Mouse (Mus musculus) liver, embryonic 11.5 days (tissue): ENCODE data around the gene H2-Ke6. TPM values are rescaled to one million over a fixed set of nuclear protein-coding genes. Genes with fewer than 3 reads are reported as not detected.
A peak's percentile ranks its signal among the peaks of the same experiment; 100 is the strongest.
"Not testable (repeated sequence)": the region's sequence is repeated elsewhere in the genome, so short reads cannot be mapped to it uniquely, and the experiment has no call there.

ENCODE experiments used
- ATAC-seq: fragments of 200-750 bp; cut with Nextera tagmentation; replicated peaks from 2 replicates; pipeline ENCODE4 v1.8.0; 2017; ENCODE audit warnings: moderate number of reproducible peaks, mild to moderate bottlenecking, moderate TSS enrichment, moderate library complexity; ENCODE audit not compliant: low FRiP score
- DNase-seq: peaks from one replicate; pipeline ENCODE4 v3.0.0-alpha.2; 2017; ENCODE audit warnings: low spot score
- H3K27ac ChIP-seq: fragments of 300-500 bp; sonication (generic); 2 replicates; pipeline ENCODE4 v1.5.1; 2014; ENCODE audit warnings: mild to moderate bottlenecking, low read depth, low read length, control low read depth
- H3K27me3 ChIP-seq: fragments of 300-500 bp; sonication (generic); replicated peaks from 2 replicates; pipeline ENCODE4 v1.6.1; 2014; ENCODE audit warnings: low read length, mixed read lengths; ENCODE audit not compliant: control insufficient read depth, insufficient read depth
- H3K36me3 ChIP-seq: fragments of 300-500 bp; sonication (generic); 2 replicates; pipeline ENCODE4 v1.6.1; 2014; ENCODE audit warnings: mild to moderate bottlenecking, low read length, moderate library complexity, mixed read lengths; ENCODE audit not compliant: control insufficient read depth, insufficient read depth
- H3K4me1 ChIP-seq: fragments of 300-500 bp; sonication (generic); replicated peaks from 2 replicates; pipeline ENCODE4 v1.6.1; 2014; ENCODE audit warnings: low read length, mixed read lengths; ENCODE audit not compliant: control insufficient read depth, insufficient read depth
- H3K4me2 ChIP-seq: fragments of 300-500 bp; sonication (generic); 2 replicates; pipeline ENCODE4 v1.6.1; 2014; ENCODE audit warnings: mild to moderate bottlenecking, control low read depth, moderate library complexity
- H3K4me3 ChIP-seq: fragments of 300-500 bp; sonication (generic); 2 replicates; pipeline ENCODE4 v1.5.1; 2014; ENCODE audit warnings: low read depth, low read length, control low read depth
- H3K9ac ChIP-seq: fragments of 300-500 bp; sonication (generic); 2 replicates; pipeline ENCODE4 v1.6.1; 2014; ENCODE audit warnings: low read depth, low read length, control low read depth
- H3K9me3 ChIP-seq: fragments of 300-500 bp; sonication (generic); 2 replicates; pipeline ENCODE4 v1.6.1; 2016; ENCODE audit warnings: low read length, inconsistent platforms, mixed read lengths; ENCODE audit not compliant: control insufficient read depth
- WGBS: fragments of 180-500 bp; shearing (Covaris S2); extraction: QIAGEN DNeasy Blood & Tissue Kit; methylation state at CpG from one replicate; pipeline ENCODE4 v1.1.7; 2014; 5-methylcytosine and 5-hydroxymethylcytosine counted together
- polyA plus RNA-seq: library from polyadenylated mRNA; unstranded; fragments of >200 nt; fragmentation: Nextera tagmentation; extraction: Ambion mirVana; gene quantifications from 2 replicates; pipeline ENCODE4 v1.2.1, GENCODE M21; 2014

The H2-Ke6 gene
- polyA plus RNA-seq, 1 experiment from 2014 or later = 45.1 TPM

DNA sequence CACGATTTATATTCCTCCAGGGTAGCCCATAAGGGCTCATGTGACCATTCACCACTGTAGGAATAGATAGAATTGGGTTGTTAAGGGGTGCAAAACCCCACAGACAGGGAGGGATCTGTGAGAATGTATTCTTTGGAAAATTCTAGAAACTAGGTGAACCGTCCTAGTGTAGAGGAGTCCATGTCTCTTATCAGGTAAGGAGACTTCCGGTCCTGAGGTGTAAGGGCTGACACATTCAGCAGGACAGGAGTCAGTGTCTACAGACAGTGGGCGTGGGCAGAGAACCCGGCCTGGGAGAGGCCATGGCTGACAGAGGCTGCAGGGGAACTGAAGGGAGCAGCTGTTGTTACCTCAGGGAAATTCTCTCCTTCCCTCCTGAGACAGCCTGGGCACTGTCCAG, 29.2 kb downstream of the H2-Ke6 start:
- ATAC-seq, H3K36me3 ChIP-seq, H3K9ac ChIP-seq: not testable (repeated sequence)

GRCm38 (mm10) chr17:33997025-33997424, 30.8 kb downstream of the H2-Ke6 start:
- not testable (repeated sequence) for DNase-seq, ATAC-seq, H3K27ac ChIP-seq, H3K4me3 ChIP-seq, H3K9me3 ChIP-seq, H3K4me2 ChIP-seq, H3K9ac ChIP-seq, H3K36me3 ChIP-seq, H3K4me1 ChIP-seq
- H3K27me3 ChIP-seq = peaks cover 16% of the 10 kb centered on the region
- 82% methylated on average over 2 of the region's 2 CpGs for WGBS

More for the DNA sequence above, 29.2 kb downstream of the H2-Ke6 start:
- H3K4me3 ChIP-seq, H3K4me1 ChIP-seq, H3K9me3 ChIP-seq, DNase-seq, H3K27ac ChIP-seq, H3K4me2 ChIP-seq: not testable (repeated sequence)
- peaks cover 16% of the 10 kb centered on the region for H3K27me3 ChIP-seq
- 36% methylated on average over 5 of the region's 5 CpGs for WGBS

DNA sequence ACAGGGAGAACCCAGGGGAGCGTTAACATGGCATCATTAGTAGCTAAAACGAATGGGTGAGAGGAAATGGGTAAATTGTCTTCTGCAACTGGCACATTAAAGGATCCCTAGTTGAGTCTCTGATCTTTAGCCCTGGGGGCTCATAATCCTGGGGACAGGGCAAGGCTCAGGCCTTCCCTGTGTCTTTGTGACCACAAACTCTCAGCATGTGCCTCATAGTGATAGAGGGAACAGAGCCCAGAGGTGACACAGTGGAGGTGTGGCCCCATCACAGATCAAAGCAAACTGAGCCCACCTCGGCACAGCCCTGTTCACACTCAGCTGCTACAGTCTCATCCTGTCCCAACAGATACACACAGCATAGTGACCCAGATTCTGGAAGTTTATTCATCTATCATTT, 32.2 kb downstream of the H2-Ke6 start:
- Histone ChIP-seq H3K4me2 (no peak overlapping the region), H3K27ac (no peak overlapping the region), H3K9me3 (no peaks in the 10 kb centered on the region), H3K9ac (no peak overlapping the region), H3K27me3 (peaks cover 10% of the 10 kb centered on the region), H3K4me1 (peaks cover 5% of the 10 kb centered on the region; the same call in 1 of the 2 replicates), H3K36me3 (no peaks in the 10 kb centered on the region), H3K4me3 (no peak overlapping the region)
- ATAC-seq (no peak), DNase-seq (no peak)
- 45% methylated on average over 3 of the region's 3 CpGs for WGBS

GRCm38 (mm10) chr17:33994959-33995358, 32.9 kb downstream of the H2-Ke6 start:
- no peaks in the 10 kb centered on the region for H3K36me3 ChIP-seq
- ATAC-seq = no peak

DNA sequence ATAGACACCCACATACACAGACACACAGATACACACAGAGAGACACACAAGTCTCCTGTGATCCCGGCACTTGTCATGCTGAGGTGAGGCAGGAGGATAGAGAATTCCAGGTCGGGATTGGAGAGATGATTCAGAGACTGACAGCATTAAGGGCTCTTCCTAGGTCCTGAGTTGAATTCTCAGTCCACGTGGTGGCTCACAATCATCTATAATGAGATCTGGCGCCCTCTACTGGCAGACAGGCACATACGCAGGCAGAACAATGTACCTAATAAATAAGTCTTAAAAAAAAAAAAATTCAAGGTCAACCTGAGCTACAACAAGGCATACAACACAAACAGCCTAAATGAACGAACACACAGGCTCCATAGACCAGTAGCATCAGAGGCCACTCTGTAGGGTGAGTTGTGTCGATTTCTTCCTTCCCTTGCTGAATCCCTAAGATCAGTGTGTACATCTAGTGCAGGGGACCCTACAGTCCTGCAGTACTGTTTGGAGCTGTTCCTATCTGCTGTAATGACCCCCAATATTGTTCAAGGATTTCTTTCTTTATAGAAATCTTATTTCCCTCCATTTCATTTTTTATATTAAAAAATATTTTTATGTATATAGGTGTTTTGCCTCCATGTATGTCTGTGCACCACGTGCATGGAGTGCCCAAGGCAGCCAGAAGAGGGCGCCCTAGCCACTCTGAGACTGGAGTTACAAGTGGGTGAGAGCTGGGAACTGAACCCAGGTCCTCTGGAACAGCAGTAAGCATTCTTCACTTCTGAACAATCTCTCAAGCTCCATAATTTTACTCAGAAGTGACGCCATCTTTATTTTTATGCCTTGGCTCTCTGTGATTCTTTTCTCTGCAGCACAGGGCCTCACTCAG, 35.8 kb downstream of the H2-Ke6 start:
- Histone ChIP-seq H3K27me3 (no peaks in the 10 kb centered on the region; the same call in 1 of the 2 replicates), H3K27ac (no peak overlapping the region), H3K9me3 (no peaks in the 10 kb centered on the region), H3K4me2 (no peak overlapping the region), H3K4me3 (no peak overlapping the region), H3K36me3 (no peaks in the 10 kb centered on the region), H3K9ac (no peak overlapping the region), H3K4me1 (no peaks in the 10 kb centered on the region)
- peak; percentile 40 for DNase-seq
- no peak; the same call in 1 of the 2 replicates for ATAC-seq
- WGBS = 31% methylated on average over 10 of the region's 10 CpGs

More at GRCm38 (mm10) chr17:33994959-33995358, 32.9 kb downstream of the H2-Ke6 start:
- H3K4me3 ChIP-seq = no peak overlapping the region
- no peak overlapping the region for H3K9ac ChIP-seq
- WGBS = 86% methylated on average over 8 of the region's 8 CpGs
- no peak for DNase-seq
- H3K4me1 ChIP-seq = peaks cover 3% of the 10 kb centered on the region; the same call in 1 of the 2 replicates
- no peak overlapping the region for H3K4me2 ChIP-seq
- no peaks in the 10 kb centered on the region for H3K9me3 ChIP-seq
- H3K27me3 ChIP-seq = peaks cover 4% of the 10 kb centered on the region
- H3K27ac ChIP-seq = no peak overlapping the region

DNA sequence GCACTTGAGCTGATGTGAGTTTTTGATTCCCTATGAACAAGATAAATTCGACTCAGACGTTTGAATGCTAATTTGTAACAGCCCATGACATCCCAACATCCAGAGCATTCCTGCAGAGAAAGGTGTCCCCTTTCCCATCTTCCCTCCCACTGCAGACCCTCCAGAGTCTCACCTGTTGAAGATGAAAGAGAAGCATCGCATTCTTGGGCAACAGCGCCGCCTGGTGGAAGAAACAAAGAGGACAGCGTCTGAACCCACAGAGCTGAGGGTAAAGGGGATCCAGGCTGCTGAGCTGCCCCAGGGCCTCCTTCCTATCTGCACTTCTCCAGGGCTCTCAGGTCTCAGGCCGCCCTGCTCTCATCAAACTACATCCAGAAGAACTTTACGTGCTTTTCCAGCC, 45.7 kb downstream of the H2-Ke6 start:
- H3K4me3 ChIP-seq, DNase-seq: not testable (repeated sequence)

DNA sequence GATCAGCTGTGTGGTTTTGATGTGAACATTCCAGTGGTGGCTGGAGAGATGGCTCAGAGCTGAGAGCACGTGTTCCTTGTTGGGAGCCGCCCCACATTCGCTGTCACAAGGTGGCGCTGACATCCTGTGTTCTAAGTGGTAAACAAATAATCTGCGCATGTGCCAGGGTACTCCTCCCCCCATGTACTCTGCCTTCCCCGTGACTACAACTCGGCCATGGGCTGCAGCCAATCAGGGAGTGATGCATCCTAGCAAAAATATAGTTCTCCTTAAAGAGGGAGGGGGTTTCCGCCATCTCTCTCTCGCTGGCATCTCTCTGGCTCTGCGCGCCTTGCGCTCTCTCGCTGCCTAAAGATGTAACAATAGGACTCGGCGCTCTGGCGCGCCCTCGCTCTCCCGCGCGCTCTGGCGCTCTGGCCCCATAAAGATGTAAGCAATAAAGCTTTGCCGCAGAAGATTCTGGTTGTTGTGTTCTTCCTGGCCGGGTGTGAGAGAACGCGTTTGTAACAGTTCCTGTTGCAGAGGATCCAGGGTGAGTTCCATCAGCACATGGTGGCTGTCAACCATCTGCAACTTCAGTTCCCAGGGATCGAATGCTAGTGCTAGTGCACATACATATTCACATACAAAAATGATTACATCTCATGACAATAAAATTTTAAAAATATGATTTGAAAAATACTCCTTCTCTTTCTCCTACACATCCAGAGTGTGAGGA, 46.5 kb downstream of the H2-Ke6 start:
- Histone ChIP-seq H3K4me2 (peak overlapping the region; percentile 74), H3K27me3 (peaks cover 18% of the 10 kb centered on the region), H3K4me1 (peaks cover 21% of the 10 kb centered on the region), H3K27ac (peak overlapping the region; percentile 68; the same call in 1 of the 2 replicates), H3K9ac (peak overlapping the region; percentile 61; the same call in 1 of the 2 replicates), H3K4me3 (peak overlapping the region; percentile 57)
- H3K36me3 ChIP-seq, H3K9me3 ChIP-seq: not testable (repeated sequence)
- ATAC-seq (peak; percentile 81), DNase-seq (peak; percentile 85)
- 1% methylated on average over 27 of the region's 27 CpGs for WGBS

More for the DNA sequence above, 45.7 kb downstream of the H2-Ke6 start:
- not testable (repeated sequence) for H3K9ac ChIP-seq, H3K27ac ChIP-seq, H3K36me3 ChIP-seq, H3K9me3 ChIP-seq, ATAC-seq
- peak overlapping the region; percentile 74 for H3K4me2 ChIP-seq
- WGBS = 4% methylated on average over 8 of the region's 8 CpGs
- H3K4me1 ChIP-seq = peaks cover 21% of the 10 kb centered on the region
- peaks cover 18% of the 10 kb centered on the region for H3K27me3 ChIP-seq

- WGBS = 79% methylated on average over 19 of the region's 19 CpGs
- H3K27ac ChIP-seq = no peak overlapping the region; the same call in none of the 2 replicates
- ATAC-seq (no peak), DNase-seq (no peak)
- peaks cover 18% of the 10 kb centered on the region for H3K27me3 ChIP-seq
- H3K4me1 ChIP-seq = peaks cover 21% of the 10 kb centered on the region
- H3K36me3 ChIP-seq = no peaks in the 10 kb centered on the region
- no peaks in the 10 kb centered on the region for H3K9me3 ChIP-seq
- H3K9ac ChIP-seq = no peak overlapping the region; the same call in 1 of the 2 replicates
- no peak overlapping the region for H3K4me3 ChIP-seq
- no peak overlapping the region; the same call in 1 of the 2 replicates for H3K4me2 ChIP-seq
These were observed 47.5 kb downstream of the H2-Ke6 start for GRCm38 (mm10) chr17:33980181-33981035.
